Mouse (Mus musculus): Measurements from ENCODE around the gene Dennd4c. TPM values are rescaled to one million over a fixed set of nuclear protein-coding genes. Genes with fewer than 3 reads are reported as not detected.

Gene Dennd4c
- total RNA-seq (2022), result 10 to 100 TPM; 10.7 to 12.2 (median 11.6) TPM

- peak; percentile 69 to 87 for DNase-seq (ENCODE audit: low spot score in 2 of 2)
Measured at GRCm38 (mm10) chr4:86748336-86749291, at the start of gene Dennd4c. TSS of gene Dennd4c (plus strand) at chr4:86748555.

- no peak for DNase-seq (ENCODE audit: low spot score in 2 of 2)
Measured at GRCm38 (mm10) chr4:86699161-86699865, 49.0 kb upstream of the Dennd4c start.

- DNase-seq (ENCODE audit: low spot score in 2 of 2), result no peak
Measured at GRCm38 (mm10) chr4:86708801-86709200, 39.6 kb upstream of the Dennd4c start.

GRCm38 (mm10) chr4:86710034-86710650 lies 38.2 kb upstream of the Dennd4c start:
- DNase-seq (ENCODE audit: low spot score in 2 of 2), result no peak

- DNase-seq (ENCODE audit: low spot score in 2 of 2), result no peak
Measured at GRCm38 (mm10) chr4:86710666-86711215, 37.6 kb upstream of the Dennd4c start.

GRCm38 (mm10) chr4:86712751-86713195 lies 35.6 kb upstream of the Dennd4c start:
- peak; percentile 39 to 70 for DNase-seq (ENCODE audit: low spot score in 2 of 2)

- DNase-seq (ENCODE audit: low spot score in 2 of 2), result no peak
Measured at GRCm38 (mm10) chr4:86713518-86713917, 34.8 kb upstream of the Dennd4c start.

GRCm38 (mm10) chr4:86715341-86715740 lies 33.0 kb upstream of the Dennd4c start:
- no peak for DNase-seq (ENCODE audit: low spot score in 2 of 2)

- no peak for DNase-seq (ENCODE audit: low spot score in 2 of 2)
Measured at GRCm38 (mm10) chr4:86717176-86717575, 31.2 kb upstream of the Dennd4c start.

GRCm38 (mm10) chr4:86718878-86719577 lies 29.3 kb upstream of the Dennd4c start:
- no peak for DNase-seq (ENCODE audit: low spot score in 2 of 2)

- DNase-seq (ENCODE audit: low spot score in 2 of 2), result no peak
Measured at GRCm38 (mm10) chr4:86721856-86722358, 26.4 kb upstream of the Dennd4c start.

GRCm38 (mm10) chr4:86725175-86725574 lies 23.2 kb upstream of the Dennd4c start:
- no peak for DNase-seq (ENCODE audit: low spot score in 2 of 2)

- no peak for DNase-seq (ENCODE audit: low spot score in 2 of 2)
Measured at GRCm38 (mm10) chr4:86726141-86726540, 22.2 kb upstream of the Dennd4c start.

- no peak for DNase-seq (ENCODE audit: low spot score in 2 of 2)
Measured at GRCm38 (mm10) chr4:86729829-86730228, 18.5 kb upstream of the Dennd4c start.

GRCm38 (mm10) chr4:86734088-86734841 lies 14.1 kb upstream of the Dennd4c start:
- no peak for DNase-seq (ENCODE audit: low spot score in 2 of 2)

- no peak for DNase-seq (ENCODE audit: low spot score in 2 of 2)
Measured at GRCm38 (mm10) chr4:86739308-86739993, 8.9 kb upstream of the Dennd4c start.

GRCm38 (mm10) chr4:86749361-86749841 lies 1.0 kb downstream of the Dennd4c start:
- peak; percentile 18 to 20 for DNase-seq (ENCODE audit: low spot score in 2 of 2)

- peak in 1 of 2 experiments; percentile 13 for DNase-seq (ENCODE audit: low spot score in 2 of 2)
Measured at GRCm38 (mm10) chr4:86750346-86750945, 2.1 kb downstream of the Dennd4c start.

- no peak for DNase-seq (ENCODE audit: low spot score in 2 of 2)
Measured at GRCm38 (mm10) chr4:86764307-86764706, 16.0 kb downstream of the Dennd4c start.
